Mouse (Mus musculus) embryo, embryonic 10 days (tissue): Measurements from ENCODE around the gene Cyp17a1.

Source experiments
- DNase-seq: peaks from one replicate; pipeline ENCODE4 v3.0.0-alpha.2; 2015; ENCODE audit warnings: low spot score

Gene Cyp17a1

DNA sequence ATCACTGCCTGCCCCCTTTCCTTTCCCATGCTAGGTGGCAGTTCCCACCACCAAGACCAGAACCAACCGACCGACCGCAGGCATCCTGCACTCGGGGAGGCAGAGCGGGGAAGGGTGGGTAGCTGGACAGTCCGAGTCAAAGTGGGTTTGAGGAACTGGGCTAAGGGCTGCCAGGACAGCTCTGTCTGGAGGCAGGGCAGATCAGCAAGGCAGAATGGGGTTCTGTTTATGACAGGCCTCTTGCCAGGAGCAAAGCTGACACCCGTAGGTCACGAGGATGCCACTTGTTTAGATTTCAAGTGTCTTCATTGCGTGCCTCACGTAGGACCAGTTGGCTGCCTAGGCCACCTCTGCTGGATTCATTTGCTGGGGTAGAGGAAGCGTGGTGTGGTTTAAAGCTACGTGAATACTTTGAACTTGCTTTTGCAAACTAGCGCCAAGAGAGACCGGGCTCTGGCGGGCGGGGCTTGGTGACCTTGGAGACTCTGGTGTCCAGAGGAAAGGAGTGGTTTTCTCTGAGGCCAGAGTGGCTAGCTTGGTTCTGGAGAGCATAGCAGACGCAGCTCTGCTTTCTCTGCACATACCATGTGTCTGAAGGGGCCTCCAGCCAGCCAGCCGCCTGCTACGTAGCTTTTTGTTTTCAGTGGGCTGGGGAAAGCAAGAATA is 31.4 kb downstream of the Cyp17a1 start:
- DNase-seq = peak; percentile 42

GRCm38 (mm10) chr19:46640780-46641179 is 32.2 kb downstream of the Cyp17a1 start:
- no peak for DNase-seq

DNA sequence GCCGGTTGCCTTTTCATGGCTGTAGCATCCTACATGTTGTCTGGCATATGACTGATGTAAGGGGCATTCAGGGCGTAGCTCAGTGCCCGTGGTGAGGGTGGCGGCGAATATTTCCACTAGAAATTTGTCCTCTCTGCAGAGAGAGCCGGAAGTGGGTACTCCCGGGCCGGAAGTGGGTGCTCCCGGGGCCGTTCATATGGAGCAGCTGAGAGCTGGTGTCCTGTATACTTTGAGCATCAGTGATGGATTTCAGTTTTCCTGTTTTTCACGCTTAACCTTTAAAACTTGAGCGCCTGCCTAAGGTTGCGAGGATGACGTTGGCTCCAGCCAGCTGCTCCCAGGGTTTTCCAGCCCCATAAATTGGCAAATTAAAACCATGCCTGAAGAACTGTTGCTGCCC is 33.5 kb downstream of the Cyp17a1 start:
- DNase-seq = no peak

DNA sequence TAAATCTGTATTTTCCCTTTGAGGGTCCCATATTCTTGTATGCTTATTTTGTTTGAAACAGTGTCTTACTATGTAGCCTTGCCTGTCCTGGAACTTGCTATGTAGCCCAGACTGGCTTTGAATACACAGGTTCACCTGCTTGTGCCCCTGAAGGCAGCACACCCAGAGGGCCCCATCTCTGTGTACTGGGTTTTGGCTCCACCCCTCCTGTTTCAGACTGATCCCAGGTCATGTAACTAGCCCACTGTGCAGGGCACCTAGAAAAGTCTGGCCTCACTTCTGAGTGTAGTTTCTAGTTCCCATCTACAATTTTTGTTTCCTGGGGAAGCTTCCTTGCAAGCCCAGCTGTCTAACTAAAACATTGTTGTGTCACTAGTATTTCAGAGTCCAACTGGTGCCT is 33.9 kb downstream of the Cyp17a1 start:
- no peak for DNase-seq

- DNase-seq = no peak
These were observed 35.4 kb downstream of the Cyp17a1 start for GRCm38 (mm10) chr19:46637598-46637997.

DNA sequence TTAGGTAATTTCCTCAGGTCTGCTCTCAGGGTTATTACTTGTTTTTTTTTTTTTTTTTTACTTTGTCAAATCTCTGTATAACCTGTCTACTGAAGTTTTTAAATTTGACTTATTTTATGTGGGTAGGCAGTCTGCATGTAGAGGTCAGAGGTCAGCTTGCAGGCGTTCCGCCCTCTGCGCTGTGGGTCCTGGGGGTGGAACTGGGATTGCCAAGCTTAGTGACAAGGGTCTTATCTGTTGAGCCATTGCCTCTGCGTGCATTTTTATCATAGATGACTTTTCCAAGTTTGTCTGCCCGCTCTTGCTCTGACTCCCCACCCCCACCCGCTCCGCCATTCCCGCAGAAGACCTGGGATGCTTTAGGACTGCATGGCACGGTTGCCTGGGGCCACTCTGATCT is 37.2 kb downstream of the Cyp17a1 start:
- peak; percentile 36 for DNase-seq

GRCm38 (mm10) chr19:46631637-46632036 is 41.3 kb downstream of the Cyp17a1 start:
- DNase-seq = no peak

GRCm38 (mm10) chr19:46629807-46630206 is 43.2 kb downstream of the Cyp17a1 start:
- DNase-seq = no peak

GRCm38 (mm10) chr19:46628403-46628802 is 44.6 kb downstream of the Cyp17a1 start:
- no peak for DNase-seq

DNA sequence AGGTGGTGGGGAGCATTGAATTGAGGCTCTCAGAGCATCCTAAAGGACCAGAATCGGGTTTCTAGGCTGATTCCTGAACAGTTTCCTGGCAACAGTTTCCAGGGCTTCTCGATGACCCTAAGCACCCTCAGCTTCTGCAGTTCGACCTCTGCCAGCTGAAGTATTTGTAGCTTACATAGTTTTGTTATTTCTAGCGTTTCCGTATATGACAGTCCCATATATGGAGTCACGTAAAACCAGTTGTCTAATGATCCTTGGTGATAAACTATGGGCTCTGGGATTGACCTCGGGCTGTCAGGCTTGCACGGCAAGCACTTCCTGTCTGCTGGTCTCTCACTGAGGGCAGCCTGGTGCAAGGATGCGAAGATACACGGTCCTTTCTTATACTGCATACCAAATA is 47.5 kb downstream of the Cyp17a1 start:
- DNase-seq = no peak

DNA sequence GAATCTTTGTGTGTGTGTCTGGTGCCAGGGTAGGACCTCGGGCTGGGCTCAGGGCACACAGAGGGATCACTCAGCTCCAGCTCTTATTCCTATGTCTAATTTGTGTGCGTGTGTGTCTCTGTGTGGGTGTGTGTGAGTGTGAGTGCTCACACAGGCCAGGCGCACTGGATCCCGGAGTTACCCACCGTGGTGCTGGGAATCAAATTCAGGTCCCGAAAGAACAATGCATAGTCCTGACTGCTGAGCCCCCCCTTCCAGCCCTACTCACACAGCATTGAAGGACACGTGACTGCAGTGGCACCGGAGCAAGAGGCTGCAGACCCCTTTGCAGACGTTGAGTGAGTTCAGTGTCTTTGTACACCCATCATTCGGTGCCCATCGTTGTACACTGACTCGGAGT is 48.0 kb downstream of the Cyp17a1 start:
- DNase-seq = no peak

DNA sequence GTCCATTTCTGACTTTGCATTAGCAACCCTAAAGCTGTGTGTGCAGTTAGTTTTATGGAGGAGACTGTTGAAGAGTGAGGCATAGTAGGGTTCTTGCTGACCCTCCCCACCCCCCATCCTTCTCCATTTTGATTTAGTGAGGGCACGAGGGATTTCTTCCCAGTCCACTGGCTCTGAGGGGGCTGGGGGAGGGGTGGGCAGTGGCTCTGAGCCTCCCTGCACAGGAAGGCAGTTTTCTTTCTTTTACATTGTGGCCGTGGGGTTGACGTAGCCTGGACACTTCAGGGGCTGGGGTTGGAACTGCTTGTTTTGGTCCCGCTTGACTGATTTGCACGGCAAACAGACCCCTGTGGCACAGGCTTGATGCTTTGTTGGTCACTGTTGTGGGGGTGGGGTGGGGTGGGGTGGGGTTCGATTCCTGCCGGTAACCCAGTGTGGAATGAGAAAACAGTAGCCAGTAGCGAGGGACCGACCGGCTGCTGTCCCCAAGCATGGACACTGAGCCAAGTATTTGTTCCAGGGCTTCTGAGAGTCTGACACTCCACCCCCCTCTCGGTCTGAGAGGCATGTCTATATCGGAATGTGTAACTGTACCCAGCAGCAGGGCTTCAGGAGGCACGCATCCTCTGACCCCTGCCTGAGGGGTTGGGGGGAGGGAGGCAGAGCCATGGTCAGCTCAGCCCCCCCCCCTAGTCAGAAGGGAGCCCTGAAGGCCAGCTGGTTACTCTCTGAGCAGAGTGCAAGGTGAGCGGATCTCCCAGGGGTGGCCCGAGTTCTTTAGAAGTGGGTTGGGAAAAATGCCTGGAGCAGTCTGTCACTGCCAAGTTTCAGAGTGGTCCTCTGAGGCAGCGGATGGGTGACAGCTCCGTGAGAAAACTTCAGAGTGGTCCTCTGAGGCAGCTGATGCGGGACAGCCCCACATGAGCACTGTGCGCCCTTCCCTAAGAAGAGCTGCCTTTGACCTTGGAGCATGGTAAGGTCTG is 48.9 kb downstream of the Cyp17a1 start:
- DNase-seq = peak; percentile 78

DNA sequence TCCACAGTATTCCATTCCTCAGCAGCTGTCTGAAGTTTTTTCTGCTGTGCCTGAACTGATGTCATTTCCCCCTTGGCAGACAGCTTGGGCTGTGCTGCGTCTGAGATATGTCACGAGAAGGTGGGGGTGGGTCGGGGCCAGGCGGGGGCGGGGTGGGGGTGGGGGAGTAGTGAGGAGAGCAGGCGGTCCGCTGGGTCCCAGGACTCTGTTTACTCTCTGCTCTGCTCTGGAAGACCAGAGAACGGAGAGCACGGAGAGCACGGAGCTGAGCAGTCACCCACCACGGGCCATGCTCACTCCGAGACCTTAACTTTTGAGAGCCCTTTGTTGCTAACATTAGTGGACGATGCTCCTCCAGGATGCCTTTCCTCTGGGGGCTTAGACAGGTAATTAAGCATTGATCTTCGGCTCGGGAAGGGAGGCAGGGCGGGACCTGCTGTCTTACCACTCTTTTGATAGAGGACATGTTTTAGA is 49.7 kb downstream of the Cyp17a1 start:
- DNase-seq = peak; percentile 74

- no peak for DNase-seq
These were observed 50.2 kb downstream of the Cyp17a1 start for GRCm38 (mm10) chr19:46622659-46623193.

DNA sequence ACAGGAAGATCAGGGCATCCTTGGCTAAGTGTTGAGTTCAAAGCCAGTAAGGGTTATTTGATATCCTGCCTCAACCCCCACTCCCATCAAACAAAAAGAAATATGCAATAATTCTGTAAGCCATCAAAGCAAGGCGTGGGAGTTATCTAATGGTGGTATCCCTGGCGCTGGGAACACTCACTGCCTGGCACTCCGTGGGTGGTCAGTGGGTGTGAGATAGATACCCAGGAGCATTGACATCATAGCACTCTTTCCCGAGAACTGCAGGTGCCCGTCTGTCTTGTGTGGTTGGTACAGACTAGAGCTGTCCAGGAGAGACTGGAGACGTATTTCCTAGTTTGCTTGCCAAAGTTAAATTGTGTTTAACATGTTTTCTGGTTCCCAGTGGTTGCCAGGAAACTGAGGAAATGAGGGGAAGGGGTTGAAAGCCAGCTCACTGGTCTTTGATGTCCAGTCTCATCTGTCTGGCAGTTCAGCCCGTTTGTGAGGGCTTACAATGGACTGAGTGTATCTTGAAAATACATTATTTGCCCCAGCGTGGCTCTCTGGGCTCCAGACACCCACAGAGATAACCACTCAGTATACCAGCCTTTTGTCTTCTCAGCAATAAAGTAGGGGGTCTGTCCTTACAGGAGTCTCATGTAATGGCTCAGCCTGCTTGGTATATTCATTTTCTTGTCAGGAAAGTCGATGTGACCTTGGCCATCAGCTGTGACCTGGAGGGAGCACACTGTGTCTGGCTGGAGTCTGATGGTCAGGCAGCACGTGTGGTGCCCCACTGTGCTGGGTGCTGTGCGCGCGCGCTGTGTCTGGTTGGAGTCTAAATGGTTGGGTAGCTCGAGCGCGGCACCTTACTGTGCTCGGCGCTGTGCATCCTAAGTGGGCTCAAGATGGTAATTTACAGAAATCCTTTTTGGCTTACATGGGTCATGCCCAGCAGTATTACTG is 51.5 kb downstream of the Cyp17a1 start:
- no peak for DNase-seq

DNA sequence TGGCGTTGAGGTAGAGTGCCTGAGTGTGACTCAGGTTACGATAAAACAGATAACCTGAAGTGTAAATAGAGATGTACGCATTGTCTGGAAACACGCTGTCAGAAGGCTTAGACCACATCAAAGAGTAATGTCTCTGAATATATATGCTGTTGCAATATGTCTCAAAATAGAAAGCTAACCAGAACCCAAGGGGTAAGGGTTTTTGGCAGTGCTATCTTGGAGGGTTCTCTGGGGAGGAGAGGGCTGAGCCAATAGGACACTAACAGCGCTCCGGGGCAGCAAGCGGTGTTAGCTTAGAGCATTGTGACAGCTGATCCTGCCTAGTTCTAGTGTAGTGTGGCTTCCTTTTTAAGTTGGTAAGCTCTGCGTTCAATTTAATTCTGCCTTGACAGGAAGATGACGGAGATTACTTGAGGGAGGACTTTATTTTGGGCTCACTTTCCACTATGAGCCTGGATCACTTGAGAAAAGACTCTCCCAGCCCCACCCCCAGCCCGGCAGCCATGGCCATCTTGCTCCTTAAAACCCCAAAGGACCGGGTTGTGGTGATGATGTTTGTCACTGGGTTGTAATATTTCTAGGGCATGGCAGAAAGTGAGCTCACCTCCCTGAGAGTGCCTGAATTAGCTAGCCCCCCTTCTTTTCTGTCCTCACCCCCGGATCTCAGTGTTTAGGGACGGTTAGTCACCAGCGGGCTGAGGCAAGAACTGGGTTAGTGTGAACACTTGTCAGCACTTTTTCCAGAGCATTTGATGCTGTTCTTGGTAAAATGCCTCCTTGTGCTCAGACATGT is 52.8 kb downstream of the Cyp17a1 start:
- DNase-seq = no peak

DNA sequence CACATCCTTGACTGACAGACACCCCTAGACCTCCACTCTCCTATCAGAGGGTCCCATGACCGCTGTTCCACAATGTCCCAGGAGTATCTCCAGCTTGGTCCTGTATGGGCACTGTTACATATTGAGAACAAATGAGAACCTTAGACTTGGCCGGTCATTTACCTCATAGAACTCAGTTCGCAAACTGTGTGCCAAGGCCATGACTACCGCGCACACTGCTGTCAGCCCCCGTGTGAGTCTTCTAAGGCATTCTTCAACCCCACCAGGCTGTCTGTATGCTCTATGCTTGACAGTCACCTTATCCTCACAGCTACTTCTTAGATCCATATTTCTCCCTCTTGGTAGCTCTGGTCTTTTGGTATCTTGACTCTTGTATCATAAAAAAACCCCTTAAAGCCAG is 53.5 kb downstream of the Cyp17a1 start:
- DNase-seq = no peak

DNA sequence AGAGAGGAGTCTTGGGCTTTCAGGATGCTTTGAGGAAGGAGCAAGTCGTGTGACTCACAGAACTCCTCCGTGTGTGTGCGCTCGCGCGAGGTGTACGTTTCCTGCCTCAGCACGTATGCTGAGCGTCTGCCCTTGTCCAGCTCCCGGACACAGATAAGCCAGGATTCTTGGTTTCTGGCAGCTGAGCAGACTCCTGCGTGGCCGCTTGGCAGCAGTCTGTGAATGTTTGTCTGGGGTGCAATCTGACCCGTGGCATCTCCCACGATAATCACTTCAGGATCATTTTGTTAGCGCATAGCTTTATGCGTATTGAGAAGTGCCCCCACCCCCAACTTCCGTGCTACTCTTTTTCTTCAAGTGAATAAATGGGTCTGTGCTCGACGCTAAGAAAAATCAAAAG is 54.0 kb downstream of the Cyp17a1 start:
- DNase-seq = no peak

DNA sequence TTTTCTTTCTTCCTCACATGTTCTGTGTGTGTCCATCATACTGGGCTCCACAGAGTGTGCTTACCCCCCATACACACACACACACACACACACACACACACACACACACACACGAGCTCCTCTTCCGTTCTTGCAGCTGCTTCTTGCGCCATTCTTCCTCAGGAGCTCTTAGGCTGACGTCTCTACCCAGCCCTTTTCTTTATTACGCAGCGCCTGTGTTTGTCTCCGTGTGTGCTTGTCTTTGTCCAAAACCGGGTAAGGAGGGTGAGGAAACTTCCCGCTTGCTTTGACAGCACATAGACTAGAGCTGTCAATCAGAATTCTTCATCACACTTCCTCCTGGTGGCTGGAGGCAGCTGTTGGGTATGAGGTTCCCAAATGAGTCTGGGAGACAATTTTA is 54.6 kb downstream of the Cyp17a1 start:
- no peak for DNase-seq

- DNase-seq = no peak
These were observed 55.6 kb downstream of the Cyp17a1 start for GRCm38 (mm10) chr19:46617361-46617760.
